Mouse (Mus musculus): ENCODE measurements around the gene Secisbp2.

DNA sequence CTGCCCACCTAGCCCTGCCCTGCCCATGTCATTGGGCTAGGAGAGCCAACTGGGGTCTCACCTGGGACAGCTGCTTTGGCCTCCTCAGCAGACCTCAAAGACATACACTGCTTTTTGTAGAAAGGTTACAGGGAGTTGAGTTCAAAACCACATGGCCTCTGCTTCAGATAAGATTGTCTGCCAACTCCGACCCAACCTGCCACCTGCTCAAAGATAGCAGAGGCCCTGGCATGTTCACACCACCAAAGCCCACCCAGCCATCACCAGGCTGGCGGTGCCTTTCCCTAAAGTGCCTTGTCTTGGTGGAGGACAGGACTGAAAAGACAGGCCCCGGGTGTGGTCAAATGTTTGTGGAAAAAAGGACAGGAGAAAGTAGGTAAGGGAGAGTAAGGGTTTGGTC is 46.8 kb downstream of the Secisbp2 start:
- no peak for TF ChIP-seq CTCF (IDR thresholded peaks at IDR 0.05; ENCODE audit: borderline replicate concordance, insufficient read depth, low read length)
- no peak for TF ChIP-seq POLR2A (IDR thresholded peaks at IDR 0.05; ENCODE audit: low read depth, low read length)
